Mouse (Mus musculus) MEL (cell line): ENCODE results near the gene St8sia2. TPM values are rescaled to one million over a fixed set of nuclear protein-coding genes. Genes with fewer than 3 reads are reported as not detected.

Source experiments
- DNase-seq: peaks from one replicate; pipeline ENCODE4 v3.0.0; 2011; ENCODE audit warnings: low read depth, low spot score
- H3K27ac ChIP-seq: 2 replicates; pipeline ENCODE4 v1.5.1; 2012; ENCODE audit warnings: low read depth, mild to moderate bottlenecking, control low read depth, low read length, moderate library complexity; ENCODE audit not compliant: control insufficient read depth
- H3K27me3 ChIP-seq, 2 experiments: fragments of 150-350 bp in 1 of 2; sonication (generic) in 1 of 2; 2 replicates each; pipeline ENCODE4 v1.6.1; 2012; ENCODE audit warnings: low read length in 2 of 2, mild to moderate bottlenecking in 2 of 2, improper control_type of control experiment in 1 of 2, moderate library complexity in 1 of 2; ENCODE audit not compliant: insufficient read depth in 2 of 2, control insufficient read depth in 1 of 2
- H3K36me3 ChIP-seq, 2 experiments: 2 replicates each; pipeline ENCODE4 v1.6.1; 2012 to 2014; ENCODE audit warnings: low read length in 2 of 2, improper control_type of control experiment in 1 of 2, inconsistent platforms in 1 of 2, mild to moderate bottlenecking in 1 of 2; ENCODE audit not compliant: insufficient read depth in 2 of 2, control insufficient read depth in 1 of 2
- H3K4me1 ChIP-seq, 2 experiments: fragments of 150-350 bp in 1 of 2; sonication (generic) in 1 of 2; 2 replicates each; pipeline ENCODE4 v1.6.1; 2012; ENCODE audit warnings: low read length in 2 of 2, improper control_type of control experiment in 1 of 2, mild to moderate bottlenecking in 1 of 2; ENCODE audit not compliant: insufficient read depth in 2 of 2, control insufficient read depth in 1 of 2
- H3K4me3 ChIP-seq, 2 experiments: fragments of 150-350 bp in 1 of 2; sonication (generic) in 1 of 2; 2 replicates each; pipeline ENCODE4 v1.5.1; 2012; ENCODE audit warnings: low read depth in 2 of 2, low read length in 2 of 2, mild to moderate bottlenecking in 2 of 2, moderate library complexity in 2 of 2, control low read depth in 1 of 2, improper control_type of control experiment in 1 of 2; ENCODE audit not compliant: control insufficient read depth in 1 of 2, insufficient read depth in 1 of 2
- H3K79me2 ChIP-seq: 2 replicates; pipeline ENCODE4 v1.6.1; 2012; ENCODE audit warnings: mild to moderate bottlenecking, low read length, moderate library complexity; ENCODE audit not compliant: control insufficient read depth, poor library complexity, insufficient read depth
- H3K9ac ChIP-seq: 2 replicates; pipeline ENCODE4 v1.6.1; 2012; ENCODE audit warnings: low read depth, mild to moderate bottlenecking, control low read depth, low read length, moderate library complexity; ENCODE audit not compliant: control insufficient read depth, poor library complexity, severe bottlenecking
- H3K9me3 ChIP-seq: fragments of 150-350 bp; sonication (generic); replicated peaks from 2 replicates; pipeline ENCODE4 v1.6.1; 2012; ENCODE audit warnings: mild to moderate bottlenecking, low read length, improper control_type of control experiment, moderate library complexity; ENCODE audit not compliant: insufficient read depth
- CHD1 ChIP-seq: IDR thresholded peaks from 2 replicates; pipeline ENCODE4 v1.6.1; 2012; ENCODE audit warnings: low read depth, mild to moderate bottlenecking, inconsistent platforms, low read length, improper control_type of control experiment
- CHD2 ChIP-seq: IDR thresholded peaks from 2 replicates; pipeline ENCODE4 v1.6.1; 2011; ENCODE audit warnings: low read length, improper control_type of control experiment
- CTCF ChIP-seq, 3 experiments: IDR thresholded peaks in 2 of 3; conservative IDR thresholded peaks in 1 of 3; 2 replicates each; pipeline ENCODE4 v1.5.1; 2011 to 2012; ENCODE audit warnings: low read length in 3 of 3, low read depth in 2 of 3, mild to moderate bottlenecking in 2 of 3, improper control_type of control experiment in 1 of 3, inconsistent platforms in 1 of 3, mixed read lengths in 1 of 3, moderate library complexity in 1 of 3; ENCODE audit not compliant: control insufficient read depth in 1 of 3, insufficient read depth in 1 of 3, poor library complexity in 1 of 3, severe bottlenecking in 1 of 3
- E2F4 ChIP-seq: IDR thresholded peaks from 2 replicates; pipeline ENCODE4 v1.6.1; 2011; ENCODE audit warnings: low read depth, low read length, improper control_type of control experiment, borderline replicate concordance
- ELF1 ChIP-seq: IDR thresholded peaks from 2 replicates; pipeline ENCODE4 v1.6.1; 2014; ENCODE audit warnings: low read depth, mild to moderate bottlenecking, inconsistent platforms, low read length, improper control_type of control experiment, moderate library complexity
- EP300 ChIP-seq, 2 experiments: IDR thresholded peaks; 2 replicates each; pipeline ENCODE4 v1.6.1; 2011; ENCODE audit warnings: improper control_type of control experiment in 2 of 2, low read length in 2 of 2, low read depth in 1 of 2, mild to moderate bottlenecking in 1 of 2
- ETS1 ChIP-seq: IDR thresholded peaks from 2 replicates; pipeline ENCODE4 v1.6.1; 2012; ENCODE audit warnings: low read depth, mild to moderate bottlenecking, inconsistent platforms, low read length, improper control_type of control experiment, moderate library complexity
- GATA1 ChIP-seq: IDR thresholded peaks from 2 replicates; pipeline ENCODE4 v1.6.1; 2011; ENCODE audit warnings: low read depth, low read length, improper control_type of control experiment
- HCFC1 ChIP-seq: IDR thresholded peaks from 2 replicates; pipeline ENCODE4 v1.6.1; 2012; ENCODE audit warnings: low read depth, mild to moderate bottlenecking, inconsistent platforms, low read length, improper control_type of control experiment, moderate library complexity
- JUND ChIP-seq: IDR thresholded peaks from 2 replicates; pipeline ENCODE4 v1.6.1; 2011; ENCODE audit warnings: low read depth, mild to moderate bottlenecking, improper control_type of control experiment, low read length
- KAT2A ChIP-seq: conservative IDR thresholded peaks from 2 replicates; pipeline ENCODE4 v1.6.1; 2012; ENCODE audit warnings: low read depth, low read length, improper control_type of control experiment, inconsistent platforms
- MAX ChIP-seq: IDR thresholded peaks from 2 replicates; pipeline ENCODE4 v1.6.1; 2011; ENCODE audit warnings: low read length, improper control_type of control experiment
- MYB ChIP-seq: IDR thresholded peaks from 2 replicates; pipeline ENCODE4 v1.6.1; 2011; ENCODE audit warnings: mild to moderate bottlenecking, low read depth, low read length, improper control_type of control experiment
- POLR2A ChIP-seq, 2 experiments: IDR thresholded peaks; 2 replicates each; pipeline ENCODE4 v1.6.1; 2011 to 2012; ENCODE audit warnings: low read length in 2 of 2, mild to moderate bottlenecking in 2 of 2, control low read depth in 1 of 2, improper control_type of control experiment in 1 of 2, low read depth in 1 of 2, moderate library complexity in 1 of 2; ENCODE audit not compliant: control insufficient read depth in 1 of 2, insufficient read depth in 1 of 2, poor library complexity in 1 of 2
- RAD21 ChIP-seq: IDR thresholded peaks from 2 replicates; pipeline ENCODE4 v1.6.1; 2011; ENCODE audit warnings: mild to moderate bottlenecking, low read depth, low read length, improper control_type of control experiment
- SIN3A ChIP-seq: IDR thresholded peaks from 2 replicates; pipeline ENCODE4 v1.6.1; 2012; ENCODE audit warnings: low read length, improper control_type of control experiment, inconsistent platforms
- TAL1 ChIP-seq: IDR thresholded peaks from 2 replicates; pipeline ENCODE4 v1.6.1; 2012; ENCODE audit warnings: mild to moderate bottlenecking, inconsistent platforms, low read length, moderate library complexity, mixed read lengths
- TBP ChIP-seq: IDR thresholded peaks from 2 replicates; pipeline ENCODE4 v1.8.0; 2011; ENCODE audit warnings: low read depth, low read length, improper control_type of control experiment
- UBTF ChIP-seq: IDR thresholded peaks from 2 replicates; pipeline ENCODE4 v1.6.1; 2012; ENCODE audit warnings: low read depth, mild to moderate bottlenecking, inconsistent platforms, low read length, improper control_type of control experiment, moderate library complexity, borderline replicate concordance; ENCODE audit not compliant: insufficient read depth
- USF1 ChIP-seq: IDR thresholded peaks from 2 replicates; pipeline ENCODE4 v1.6.1; 2014; ENCODE audit warnings: low read depth, mild to moderate bottlenecking, inconsistent platforms, low read length, improper control_type of control experiment, moderate library complexity
- USF2 ChIP-seq, 2 experiments: IDR thresholded peaks; 2 replicates each; pipeline ENCODE4 v1.6.1; 2011 to 2012; ENCODE audit warnings: improper control_type of control experiment in 2 of 2, low read length in 2 of 2, borderline replicate concordance in 1 of 2, inconsistent platforms in 1 of 2, low read depth in 1 of 2, mild to moderate bottlenecking in 1 of 2; ENCODE audit not compliant: insufficient read depth in 1 of 2
- ZMIZ1 ChIP-seq: IDR thresholded peaks from 2 replicates; pipeline ENCODE4 v1.6.1; 2012; ENCODE audit warnings: low read depth, mild to moderate bottlenecking, inconsistent platforms, low read length, improper control_type of control experiment, moderate library complexity
- ZNF384 ChIP-seq: IDR thresholded peaks from 2 replicates; pipeline ENCODE4 v1.6.1; 2012; ENCODE audit warnings: low read depth, mild to moderate bottlenecking, inconsistent platforms, low read length, improper control_type of control experiment
- polyA plus RNA-seq, 2 experiments: library from polyadenylated mRNA; stranded (reverse) in 1 of 2; unstranded in 1 of 2; fragments of >175 nt in 1 of 2; fragments of >200 nt in 1 of 2; gene quantifications; 2 replicates each; pipeline versions ENCODE4 v1.2.1 to v1.2.4; 2012; ENCODE audit warnings: low replicate concordance in 2 of 2, low read depth in 1 of 2; ENCODE audit not compliant: insufficient read length in 2 of 2, insufficient read depth in 1 of 2, missing spikeins in 1 of 2
- total RNA-seq: library from RNA; depleted of rRNA; stranded (reverse); fragments of 300-350 nt; gene quantifications from 2 replicates; pipeline ENCODE4 v1.2.3, GENCODE M21; 2012

St8sia2 gene
- total and polyA plus RNA-seq, 3 experiments, result not detected

DNA sequence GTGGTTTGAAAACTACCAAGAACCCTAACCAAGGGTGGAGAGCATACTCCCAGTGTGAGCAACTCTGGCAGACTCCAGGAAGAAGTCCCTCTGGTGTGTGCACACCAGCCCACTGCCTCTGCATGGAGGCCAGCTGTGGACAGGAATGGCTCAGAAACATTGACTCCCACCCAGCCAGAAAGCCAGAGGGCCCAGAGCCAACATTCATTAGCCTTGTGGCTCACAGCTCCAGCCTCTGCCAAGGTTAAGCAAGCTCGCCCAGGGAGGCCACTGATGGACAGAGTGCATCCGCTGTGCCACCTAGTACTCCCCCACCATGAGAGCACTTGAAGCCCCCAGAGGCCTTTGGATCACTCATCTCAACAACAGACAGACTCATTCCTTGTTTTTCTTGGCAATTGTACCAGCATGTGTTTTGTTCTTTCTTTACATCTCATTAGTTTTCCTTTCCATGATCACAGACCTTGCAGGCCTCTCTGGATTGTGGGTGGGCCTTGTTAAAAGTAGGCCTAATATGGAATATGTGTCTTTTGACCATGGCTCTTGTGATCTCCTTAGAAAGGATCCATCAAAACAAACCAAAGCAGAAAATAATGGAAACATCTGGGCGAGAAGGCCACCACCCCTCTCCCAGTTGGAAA is 46.9 kb upstream of the St8sia2 start:
- no peaks in the 10 kb centered on the region for H3K9me3 ChIP-seq
- no peaks in the 10 kb centered on the region for H3K79me2 ChIP-seq
- no peak overlapping the region for H3K9ac ChIP-seq
- no peak for DNase-seq
- TF ChIP-seq MYB (no peak), CTCF (IDR thresholded peaks at IDR 0.05 in 2 of 3, conservative IDR thresholded peaks at IDR 0.05 in 1 of 3; ENCODE audit: control insufficient read depth in 1 of 3, insufficient read depth in 1 of 3, low read depth in 2 of 3, low read length in 3 of 3, poor library complexity in 1 of 3, severe bottlenecking in 1 of 3) (no peak), MAX (no peak), UBTF (no peak), EP300 (IDR thresholded peaks at IDR 0.05; ENCODE audit: low read depth in 1 of 2, low read length in 2 of 2) (no peak), ZMIZ1 (no peak), GATA1 (no peak), USF1 (no peak)
- no peaks in the 10 kb centered on the region for H3K4me1 ChIP-seq
- H3K27me3 ChIP-seq, result no peaks in the 10 kb centered on the region
- no peak overlapping the region for H3K4me3 ChIP-seq
- H3K27ac ChIP-seq, result no peak overlapping the region
- H3K36me3 ChIP-seq, result no peaks in the 10 kb centered on the region

DNA sequence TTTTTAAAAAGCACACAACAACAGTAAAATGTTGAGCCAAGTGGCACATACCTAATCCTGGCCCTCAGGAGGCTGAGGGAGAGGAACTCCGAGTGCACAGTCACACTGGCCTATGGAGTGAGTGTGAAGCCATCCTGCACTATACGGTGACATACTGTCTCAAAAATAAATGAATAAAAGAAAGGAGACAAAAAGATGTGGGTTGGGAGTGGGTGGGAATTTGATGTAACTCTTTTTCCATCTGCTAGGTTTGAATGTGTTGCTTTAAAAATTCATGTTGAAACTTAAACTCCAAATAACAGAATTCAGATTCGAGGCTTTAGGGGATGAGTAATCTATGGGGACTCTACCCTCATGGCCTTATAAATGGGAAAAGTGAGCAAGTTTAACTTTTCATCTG is 46.2 kb upstream of the St8sia2 start:
- H3K27me3 ChIP-seq, result no peaks in the 10 kb centered on the region

More for the DNA sequence above, 46.2 kb upstream of the St8sia2 start:
- Histone ChIP-seq H3K4me3 (no peak overlapping the region), H3K9me3 (no peaks in the 10 kb centered on the region), H3K36me3 (no peaks in the 10 kb centered on the region), H3K79me2 (no peaks in the 10 kb centered on the region)
- no peak for TF ChIP-seq CTCF (IDR thresholded peaks at IDR 0.05 in 2 of 3, conservative IDR thresholded peaks at IDR 0.05 in 1 of 3; ENCODE audit: control insufficient read depth in 1 of 3, insufficient read depth in 1 of 3, low read depth in 2 of 3, low read length in 3 of 3, poor library complexity in 1 of 3, severe bottlenecking in 1 of 3)
- no peak for TF ChIP-seq KAT2A
- TF ChIP-seq E2F4, result no peak
- TF ChIP-seq GATA1, result no peak
- no peak for TF ChIP-seq JUND
- no peak for TF ChIP-seq POLR2A (IDR thresholded peaks at IDR 0.05; ENCODE audit: control insufficient read depth in 1 of 2, insufficient read depth in 1 of 2, low read depth in 1 of 2, low read length in 2 of 2, poor library complexity in 1 of 2)
- no peak for TF ChIP-seq TAL1
- TF ChIP-seq UBTF, result no peak
- TF ChIP-seq USF1, result no peak
- TF ChIP-seq ZNF384, result no peak
- no peak for TF ChIP-seq ELF1
- TF ChIP-seq HCFC1, result no peak
- no peak for TF ChIP-seq CHD2
- TF ChIP-seq TBP, result no peak
- no peak for TF ChIP-seq USF2 (IDR thresholded peaks at IDR 0.05; ENCODE audit: borderline replicate concordance in 1 of 2, insufficient read depth in 1 of 2, low read depth in 1 of 2, low read length in 2 of 2)
- TF ChIP-seq CHD1, result no peak
- TF ChIP-seq ETS1, result no peak
- TF ChIP-seq RAD21, result no peak
- no peak for TF ChIP-seq SIN3A
- TF ChIP-seq, all 39 proteins: peak for 0
- H3K4me1 ChIP-seq, result no peaks in the 10 kb centered on the region
- H3K9ac ChIP-seq, result no peak overlapping the region
- DNase-seq, result no peak
- H3K27ac ChIP-seq, result no peak overlapping the region
